Mouse (Mus musculus) erythroblast, embryonic 14.5 days (primary cell): ENCODE results near the gene Klhdc2. TPM values are rescaled to one million over a fixed set of nuclear protein-coding genes. Genes with fewer than 3 reads are reported as not detected.
A peak's percentile ranks its signal among the peaks of the same experiment; 100 is the strongest.

Experiments
- H3K27me3 ChIP-seq: 2 replicates; pipeline ENCODE4 v1.6.1; 2012; ENCODE audit warnings: inconsistent platforms; ENCODE audit not compliant: control insufficient read depth
- H3K36me3 ChIP-seq: 2 replicates; pipeline ENCODE4 v1.6.1; 2012; ENCODE audit warnings: mild to moderate bottlenecking, inconsistent platforms; ENCODE audit not compliant: control insufficient read depth
- H3K4me1 ChIP-seq: 2 replicates; pipeline ENCODE4 v1.6.1; 2012; ENCODE audit warnings: inconsistent platforms; ENCODE audit not compliant: control insufficient read depth
- H3K4me3 ChIP-seq: replicated peaks from 2 replicates; pipeline ENCODE3; 2012; ENCODE audit warnings: moderate library complexity, mild to moderate bottlenecking, inconsistent platforms
- H3K9me3 ChIP-seq: 2 replicates; pipeline ENCODE4 v1.6.1; 2012; ENCODE audit warnings: low read length, inconsistent platforms, mixed read lengths; ENCODE audit not compliant: control insufficient read depth
- GATA1 ChIP-seq: IDR thresholded peaks from 2 replicates; pipeline ENCODE4 v1.6.1; 2012; ENCODE audit warnings: low read length, inconsistent platforms, mixed read lengths
- TAL1 ChIP-seq: IDR thresholded peaks from 3 replicates; pipeline ENCODE4 v1.6.1; 2012; ENCODE audit warnings: low read length, inconsistent platforms, mixed read lengths
- polyA plus RNA-seq: library from polyadenylated mRNA; stranded (reverse); fragments of >175 nt; gene quantifications from 2 replicates; pipeline ENCODE4 v1.2.3, GENCODE M21; 2012

Gene Klhdc2
- polyA plus RNA-seq, 1 experiment, result 5.1 TPM

DNA sequence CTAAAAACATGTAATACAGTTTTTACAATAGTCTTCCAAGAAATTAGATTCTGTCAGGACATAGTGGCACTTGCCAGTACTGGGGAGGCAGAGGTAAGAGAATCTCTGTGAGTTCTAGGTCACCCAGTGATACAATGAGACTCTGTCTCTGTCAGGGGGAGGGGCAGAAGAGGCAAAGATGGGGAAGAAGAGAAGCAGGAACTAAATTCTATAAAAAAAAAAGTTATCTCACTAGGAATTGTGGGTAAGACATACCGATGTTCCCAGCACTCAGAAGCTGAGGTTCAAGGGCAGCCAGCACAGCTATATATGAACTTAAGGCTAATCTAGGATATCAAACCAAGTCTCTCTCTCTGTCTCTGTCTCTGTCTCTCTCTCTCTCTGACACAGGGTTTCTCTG is 35.7 kb downstream of the Klhdc2 start:
- Histone ChIP-seq H3K9me3 (no peaks in the 10 kb centered on the region), H3K36me3 (peaks cover 87% of the 10 kb centered on the region), H3K27me3 (no peaks in the 10 kb centered on the region), H3K4me1 (no peaks in the 10 kb centered on the region), H3K4me3 (no peak overlapping the region)
- TF ChIP-seq GATA1 (no peak), TAL1 (no peak)

DNA sequence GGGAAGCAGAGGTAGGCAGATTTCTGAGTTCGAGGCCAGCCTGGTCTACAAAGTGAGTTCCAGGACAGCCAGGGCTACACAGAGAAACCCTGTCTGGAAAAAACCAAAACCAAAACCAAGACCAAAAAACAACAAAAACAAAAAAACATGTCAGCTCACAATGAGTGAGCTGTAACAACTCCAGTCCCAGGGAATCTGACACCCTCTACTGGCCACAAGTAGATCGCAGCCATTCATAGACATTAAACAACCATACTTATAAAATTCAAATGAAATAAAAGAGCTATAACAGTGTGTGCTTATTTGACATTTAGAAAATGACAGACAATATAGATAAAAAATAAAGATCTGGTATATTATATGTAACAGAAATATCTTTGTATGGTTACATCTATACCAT is 37.1 kb downstream of the Klhdc2 start:
- H3K9me3 ChIP-seq, result no peaks in the 10 kb centered on the region
- peaks cover 90% of the 10 kb centered on the region for H3K36me3 ChIP-seq
- TF ChIP-seq TAL1 (no peak), GATA1 (no peak)
- H3K27me3 ChIP-seq, result no peaks in the 10 kb centered on the region
- H3K4me1 ChIP-seq, result no peaks in the 10 kb centered on the region
- H3K4me3 ChIP-seq, result no peak overlapping the region

DNA sequence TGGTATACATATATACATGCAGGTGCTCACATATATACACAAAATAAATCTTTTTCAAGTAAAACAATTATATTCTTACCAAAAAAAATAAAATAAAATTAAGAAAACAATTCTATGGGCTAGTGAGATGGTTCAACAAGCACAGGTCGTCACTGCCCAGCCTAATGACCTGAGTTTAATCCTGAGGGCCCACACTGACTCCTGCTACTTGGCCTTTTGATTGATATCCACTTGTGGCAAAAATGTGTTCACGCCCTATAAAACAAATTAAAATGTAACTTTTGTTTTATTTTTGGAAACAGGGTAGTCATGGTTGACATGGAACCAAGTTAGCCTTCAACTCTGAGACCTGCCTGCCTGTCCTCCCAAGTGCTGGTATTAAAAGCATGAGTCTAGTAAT is 53.4 kb downstream of the Klhdc2 start:
- Histone ChIP-seq H3K9me3 (no peaks in the 10 kb centered on the region), H3K27me3 (no peaks in the 10 kb centered on the region), H3K36me3 (peaks cover 82% of the 10 kb centered on the region), H3K4me3 (no peak overlapping the region), H3K4me1 (no peaks in the 10 kb centered on the region; the same call in 1 of the 2 replicates)
- no peak for TF ChIP-seq TAL1
- no peak for TF ChIP-seq GATA1

GRCm38 (mm10) chr12:69351685-69352084 is 55.2 kb downstream of the Klhdc2 start:
- TF ChIP-seq GATA1, result no peak
- TF ChIP-seq TAL1, result no peak
- peaks cover 10% of the 10 kb centered on the region for H3K4me1 ChIP-seq
- no peaks in the 10 kb centered on the region for H3K9me3 ChIP-seq
- no peak overlapping the region for H3K4me3 ChIP-seq
- peaks cover 74% of the 10 kb centered on the region for H3K36me3 ChIP-seq
- H3K27me3 ChIP-seq, result no peaks in the 10 kb centered on the region

DNA sequence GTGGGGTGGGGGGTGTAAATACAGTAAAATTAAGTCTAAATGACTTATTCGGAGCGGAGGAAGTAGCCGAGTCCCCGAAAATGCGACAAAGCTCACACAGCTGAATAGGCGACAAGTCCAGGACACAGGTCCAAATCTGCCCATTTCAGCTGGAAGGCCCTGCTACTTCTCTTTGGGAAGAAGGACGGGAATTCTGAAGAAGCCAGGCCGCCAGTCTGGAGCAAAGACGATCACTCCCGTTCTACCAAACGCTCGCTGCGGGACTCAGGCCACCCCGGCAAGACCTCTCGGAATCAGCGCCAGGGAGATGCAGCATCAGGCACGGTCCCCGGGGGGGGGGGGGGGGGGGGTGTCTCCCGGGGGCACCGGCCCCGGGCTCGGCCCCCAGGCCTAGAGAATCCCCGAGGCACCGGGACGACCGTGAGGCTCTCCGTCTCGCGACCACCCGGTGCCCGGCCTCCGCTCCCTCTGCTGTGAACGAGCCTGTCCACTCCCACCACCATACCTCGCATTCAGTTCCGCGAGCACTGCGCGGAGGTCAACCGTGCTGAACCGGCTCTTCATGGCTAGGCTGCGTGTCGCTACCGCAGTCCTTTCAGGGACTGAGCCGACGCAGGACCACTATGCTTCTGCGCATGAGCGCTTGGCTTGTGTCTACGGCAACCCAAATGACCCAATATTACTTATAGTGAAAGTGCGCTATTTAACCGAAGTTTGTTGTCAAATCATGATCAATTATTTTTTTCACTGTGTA is 60.2 kb downstream of the Klhdc2 start, which contains the start of gene Nemf:
TSS of gene Nemf (minus strand) at position 620 of the 754 bp plus-strand sequence.
- Histone ChIP-seq H3K36me3 (peaks cover 35% of the 10 kb centered on the region), H3K9me3 (no peaks in the 10 kb centered on the region), H3K4me1 (peaks cover 18% of the 10 kb centered on the region), H3K4me3 (peak within 1 kb of the TSS; percentile 100), H3K27me3 (no peaks in the 10 kb centered on the region)
- no peak for TF ChIP-seq GATA1

- Histone ChIP-seq H3K27me3 (no peaks in the 10 kb centered on the region), H3K36me3 (peaks cover 29% of the 10 kb centered on the region), H3K4me1 (peaks cover 24% of the 10 kb centered on the region), H3K4me3 (peak overlapping the region; percentile 100), H3K9me3 (no peaks in the 10 kb centered on the region)
- TF ChIP-seq GATA1 (no peak), TAL1 (no peak)
Measured at GRCm38 (mm10) chr12:69357300-69357646, 60.8 kb downstream of the Klhdc2 start.

Other genes starting within 250 kb of the Klhdc2 start
- 65.5 and 410 TPM in 2 replicates for gene Rps29, start 137.5 kb upstream of the Klhdc2 start, polyA plus RNA-seq
- 7.6 TPM in 2 replicates for gene Lrr1, start 127.9 kb upstream of the Klhdc2 start, polyA plus RNA-seq
- gene Rpl36al, start 112.6 kb upstream of the Klhdc2 start, polyA plus RNA-seq, result 6.1 and 7.3 TPM in 2 replicates
- gene Mgat2, start 112.5 kb upstream of the Klhdc2 start, polyA plus RNA-seq, result 0.73 and 0.90 TPM in 2 replicates
- not detected in 2 replicates for gene Gm49383, start 99.6 kb upstream of the Klhdc2 start, polyA plus RNA-seq
- gene Dnaaf2, start 98.3 kb upstream of the Klhdc2 start, polyA plus RNA-seq, result 1.6 and 2.3 TPM in 2 replicates
- gene Gm49384, start 92.4 kb upstream of the Klhdc2 start, polyA plus RNA-seq, result not detected in 2 replicates
- 2.5 and 2.9 TPM in 2 replicates for gene Pole2, start 68.5 kb upstream of the Klhdc2 start, polyA plus RNA-seq
- gene Klhdc1, start 55.5 kb upstream of the Klhdc2 start, polyA plus RNA-seq, result not detected in 2 replicates
- gene Nemf, start 60.5 kb downstream of the Klhdc2 start, polyA plus RNA-seq, result 0.12 and 0.79 TPM in 2 replicates
- gene Arf6, start 75.5 kb downstream of the Klhdc2 start, polyA plus RNA-seq, result 24.7 and 27.9 TPM in 2 replicates
- gene Gm9887, start 75.8 kb downstream of the Klhdc2 start, polyA plus RNA-seq, result 0.23 and 0.28 TPM in 2 replicates